Mouse (Mus musculus) erythroblast, embryonic 14.5 days (primary cell): ENCODE data around the gene Slc22a18. TPM values are rescaled to one million over a fixed set of nuclear protein-coding genes. Genes with fewer than 3 reads are reported as not detected.

Experiments used
- H3K27me3 ChIP-seq: 2 replicates; pipeline ENCODE4 v1.6.1; 2012; ENCODE audit warnings: inconsistent platforms; ENCODE audit not compliant: control insufficient read depth
- H3K36me3 ChIP-seq: 2 replicates; pipeline ENCODE4 v1.6.1; 2012; ENCODE audit warnings: mild to moderate bottlenecking, inconsistent platforms; ENCODE audit not compliant: control insufficient read depth
- H3K4me1 ChIP-seq: 2 replicates; pipeline ENCODE4 v1.6.1; 2012; ENCODE audit warnings: inconsistent platforms; ENCODE audit not compliant: control insufficient read depth
- H3K4me3 ChIP-seq: replicated peaks from 2 replicates; pipeline ENCODE3; 2012; ENCODE audit warnings: moderate library complexity, mild to moderate bottlenecking, inconsistent platforms
- H3K9me3 ChIP-seq: 2 replicates; pipeline ENCODE4 v1.6.1; 2012; ENCODE audit warnings: low read length, inconsistent platforms, mixed read lengths; ENCODE audit not compliant: control insufficient read depth
- GATA1 ChIP-seq: IDR thresholded peaks from 2 replicates; pipeline ENCODE4 v1.6.1; 2012; ENCODE audit warnings: low read length, inconsistent platforms, mixed read lengths
- TAL1 ChIP-seq: IDR thresholded peaks from 3 replicates; pipeline ENCODE4 v1.6.1; 2012; ENCODE audit warnings: low read length, inconsistent platforms, mixed read lengths
- polyA plus RNA-seq: library from polyadenylated mRNA; stranded (reverse); fragments of >175 nt; gene quantifications from 2 replicates; pipeline ENCODE4 v1.2.3, GENCODE M21; 2012

Slc22a18 gene
- polyA plus RNA-seq, 1 experiment: not detected

DNA sequence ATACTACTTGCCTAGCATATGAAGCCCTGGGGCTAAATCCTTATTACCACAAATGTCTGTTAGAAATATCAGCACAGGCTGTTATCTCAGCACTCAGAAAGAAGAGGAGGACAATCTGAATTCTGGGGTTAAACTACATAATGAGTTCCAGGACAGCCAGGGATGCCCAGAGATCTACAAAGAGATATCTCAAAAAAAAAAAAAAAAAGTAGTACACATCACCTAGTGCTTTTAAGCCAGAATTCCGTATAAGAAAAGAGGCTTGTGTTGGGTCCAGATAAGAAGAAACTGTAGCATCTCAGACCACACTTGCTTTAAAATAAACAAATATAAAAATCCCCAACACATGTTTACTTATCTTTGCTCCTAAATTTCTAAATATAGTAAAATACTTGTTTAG, 65.1 kb downstream of the Slc22a18 start:
- H3K36me3 ChIP-seq: peaks cover 93% of the 10 kb centered on the region
- H3K4me3 ChIP-seq: no peak overlapping the region
- H3K27me3 ChIP-seq: no peaks in the 10 kb centered on the region
- peaks cover 50% of the 10 kb centered on the region for H3K4me1 ChIP-seq
- TF ChIP-seq TAL1 (no peak), GATA1 (no peak)
- no peaks in the 10 kb centered on the region for H3K9me3 ChIP-seq

- peaks cover 45% of the 10 kb centered on the region for H3K4me1 ChIP-seq
- TF ChIP-seq TAL1: no peak
- TF ChIP-seq GATA1: no peak
- H3K36me3 ChIP-seq: peaks cover 64% of the 10 kb centered on the region
- no peak overlapping the region for H3K4me3 ChIP-seq
- H3K9me3 ChIP-seq: no peaks in the 10 kb centered on the region
- no peaks in the 10 kb centered on the region for H3K27me3 ChIP-seq
Measured at GRCm38 (mm10) chr7:143544368-143544767, 70.8 kb downstream of the Slc22a18 start.

DNA sequence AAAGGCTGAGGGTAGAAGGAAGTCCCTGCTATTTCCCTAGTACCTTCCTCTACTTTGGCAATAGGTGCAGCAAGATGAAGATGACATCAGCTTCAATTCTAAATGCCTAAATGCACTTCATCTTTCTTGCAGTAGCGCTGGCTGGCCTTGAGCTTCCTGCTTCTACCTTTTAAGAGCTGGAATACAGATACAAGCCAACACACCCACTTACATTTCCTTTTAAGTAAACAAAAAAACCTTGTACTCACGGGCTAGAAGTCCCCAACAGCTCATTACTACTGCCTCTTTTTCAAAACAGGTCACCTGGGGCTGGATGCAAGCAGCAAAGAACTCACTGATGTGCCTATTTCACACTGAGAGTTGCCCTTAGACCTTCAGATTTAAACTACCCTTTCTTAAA, 73.0 kb downstream of the Slc22a18 start:
- H3K4me1 ChIP-seq: peaks cover 44% of the 10 kb centered on the region
- H3K27me3 ChIP-seq: no peaks in the 10 kb centered on the region
- H3K36me3 ChIP-seq: peaks cover 44% of the 10 kb centered on the region
- no peak overlapping the region for H3K4me3 ChIP-seq
- TF ChIP-seq TAL1 (no peak), GATA1 (no peak)
- H3K9me3 ChIP-seq: no peaks in the 10 kb centered on the region

GRCm38 (mm10) chr7:143548231-143548961, 74.9 kb downstream of the Slc22a18 start:
- Histone ChIP-seq H3K9me3 (no peaks in the 10 kb centered on the region), H3K4me1 (peaks cover 40% of the 10 kb centered on the region), H3K27me3 (no peaks in the 10 kb centered on the region), H3K4me3 (peak overlapping the region; percentile 99), H3K36me3 (peaks cover 45% of the 10 kb centered on the region)
- TF ChIP-seq GATA1: no peak
- TF ChIP-seq TAL1: no peak

Other genes starting within 250 kb of the Slc22a18 start
- gene Cdkn1c, start 12.7 kb upstream of the Slc22a18 start, polyA plus RNA-seq: 0.92 and 0.93 TPM in 2 replicates
- gene Phlda2, start 29.4 kb downstream of the Slc22a18 start, polyA plus RNA-seq: 0.06 and 0.18 TPM in 2 replicates
- 5.7 and 6.2 TPM in 2 replicates for gene Nap1l4, start 75.4 kb downstream of the Slc22a18 start, polyA plus RNA-seq
- gene Cars, start 126.4 kb downstream of the Slc22a18 start, polyA plus RNA-seq: 8.7 and 12.5 TPM in 2 replicates
- not detected in 2 replicates for gene Tnfrsf26, start 155.0 kb downstream of the Slc22a18 start, polyA plus RNA-seq
- not detected in 2 replicates for gene Tnfrsf22, start 175.9 kb downstream of the Slc22a18 start, polyA plus RNA-seq
- gene Tnfrsf23, start 212.1 kb downstream of the Slc22a18 start, polyA plus RNA-seq: 0.02 and 0.14 TPM in 2 replicates